ENCODE assay signal across 8 mouse cellular contexts in the genomic region with DNA sequence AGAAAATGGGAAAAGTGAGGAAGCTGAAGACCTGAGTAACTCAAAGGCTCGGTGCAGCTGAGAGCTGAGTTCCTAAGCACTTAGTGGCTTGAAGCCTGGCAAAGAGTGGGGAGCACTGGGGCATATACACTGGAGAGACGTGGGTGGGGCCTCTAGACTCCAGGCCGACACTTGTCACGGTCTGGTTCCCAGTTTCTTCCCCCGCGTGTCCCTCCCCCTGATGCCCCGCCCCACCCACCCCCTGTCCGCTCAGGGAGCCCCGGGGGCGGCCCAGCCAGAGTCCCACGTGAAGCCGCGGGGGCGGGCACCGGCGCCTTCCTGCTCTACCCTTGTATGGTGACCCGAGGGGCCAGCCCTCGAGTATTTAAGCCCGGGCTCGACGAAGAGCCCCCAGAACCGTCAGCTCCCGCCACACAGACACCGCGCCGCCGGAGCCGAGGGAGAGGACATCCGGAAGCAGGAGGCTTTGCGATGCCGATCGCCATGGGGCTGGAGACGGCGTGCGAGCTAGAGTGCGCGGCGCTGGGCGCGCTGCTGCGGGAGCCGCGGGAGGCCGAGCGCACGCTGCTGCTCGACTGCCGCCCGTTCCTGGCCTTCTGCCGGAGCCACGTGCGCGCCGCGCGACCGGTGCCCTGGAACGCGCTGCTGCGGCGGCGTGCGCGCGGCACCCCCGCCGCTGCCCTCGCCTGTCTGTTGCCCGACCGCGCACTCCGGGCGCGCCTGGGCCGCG. TPM values are rescaled to one million over a fixed set of nuclear protein-coding genes. Genes with fewer than 3 reads are reported as not detected.
A peak's percentile ranks its signal among the peaks of the same experiment; 100 is the strongest.
DNase-seq lines count a peak whose midpoint lies in the region; ATAC-seq and TF ChIP-seq lines count a peak whose summit lies in the region.

Gene Dusp2, plus strand, starts transcription at position 393 of the 730 bp plus-strand sequence.

- H3K27ac ChIP-seq in brown adipose tissue, adult 24 weeks (replicated peaks; ENCODE audit: low read depth, low read length): no peak within 1 kb of the TSS
- H3K27ac ChIP-seq in forebrain, embryonic 13.5 days: no peak within 1 kb of the TSS
- H3K27ac ChIP-seq in liver, postnatal 0 days (ENCODE audit: low read depth): peak within 1 kb of the TSS; percentile 67
- no peak within 1 kb of the TSS for H3K27ac ChIP-seq in neural tube, embryonic 12.5 days
- no peak within 1 kb of the TSS; the same call in 1 of the 2 replicates for H3K27ac ChIP-seq in stomach, embryonic 16.5 days (ENCODE audit: low read length)

- H3K36me3 ChIP-seq in forebrain, embryonic 13.5 days (ENCODE audit: poor library complexity, severe bottlenecking): no peaks in the 10 kb centered on the region
- H3K36me3 ChIP-seq in liver, postnatal 0 days (replicated peaks; ENCODE audit: insufficient read depth, low read length): no peaks in the 10 kb centered on the region; the same call in 1 of the 2 replicates
- H3K36me3 ChIP-seq in neural tube, embryonic 12.5 days: no peaks in the 10 kb centered on the region
- no peaks in the 10 kb centered on the region for H3K36me3 ChIP-seq in stomach, embryonic 16.5 days (ENCODE audit: control insufficient read depth, insufficient read depth, low read length)

- peak; percentile 54 for ATAC-seq in CD4-positive, CD25-positive, alpha-beta regulatory T cell, adult 4 months
- ATAC-seq in forebrain, embryonic 13.5 days: peak; percentile 81
- peak; percentile 82 for ATAC-seq in liver, postnatal 0 days
- ATAC-seq in neural tube, embryonic 12.5 days (ENCODE audit: low FRiP score, low read depth): peak; percentile 65
- ATAC-seq in stomach, embryonic 16.5 days (ENCODE audit: insufficient read depth, low FRiP score): peak; percentile 84

- no peak for TF ChIP-seq EP300 in liver, postnatal 0 days (IDR thresholded peaks at IDR 0.05; ENCODE audit: low read depth)

- TF ChIP-seq CTCF in liver, postnatal 0 days (IDR thresholded peaks at IDR 0.05; ENCODE audit: low read depth): no peak

- H3K9me3 ChIP-seq in forebrain, embryonic 13.5 days (replicated peaks): no peaks in the 10 kb centered on the region
- no peaks in the 10 kb centered on the region for H3K9me3 ChIP-seq in liver, postnatal 0 days (ENCODE audit: low read length)
- no peaks in the 10 kb centered on the region for H3K9me3 ChIP-seq in neural tube, embryonic 12.5 days
- no peaks in the 10 kb centered on the region for H3K9me3 ChIP-seq in stomach, embryonic 16.5 days (replicated peaks; ENCODE audit: control insufficient read depth, low read length)

- peak; percentile 83 to 84 for DNase-seq in heart, postnatal 10 days
- DNase-seq in kidney, postnatal 4 days: peak; percentile 86 to 93
- DNase-seq in liver, postnatal 0 days: peak; percentile 89

- H3K27me3 ChIP-seq in forebrain, embryonic 13.5 days: peaks cover 63% of the 10 kb centered on the region
- peaks cover 12% of the 10 kb centered on the region for H3K27me3 ChIP-seq in liver, postnatal 0 days (ENCODE audit: insufficient read depth, low read length)
- H3K27me3 ChIP-seq in neural tube, embryonic 12.5 days (replicated peaks): peaks cover 42% of the 10 kb centered on the region
- peaks cover 20% of the 10 kb centered on the region for H3K27me3 ChIP-seq in stomach, embryonic 16.5 days (ENCODE audit: control insufficient read depth, insufficient read depth, low read length)

- under 1% methylated on average over 68 of the region's 76 CpGs for WGBS in forebrain, embryonic 13.5 days
- 4% methylated on average over 61 of the region's 76 CpGs for WGBS in liver, postnatal 0 days (ENCODE audit: insufficient replicate concordance)
- 1% methylated on average over 76 of the region's 76 CpGs for WGBS in neural tube, embryonic 12.5 days
- WGBS in stomach, embryonic 16.5 days: 1% methylated on average over 70 of the region's 76 CpGs

- peak within 1 kb of the TSS; percentile 71 for H3K4me3 ChIP-seq in brown adipose tissue, adult 24 weeks (ENCODE audit: insufficient read depth, low read depth, low read length)
- peak within 1 kb of the TSS; percentile 51 for H3K4me3 ChIP-seq in forebrain, embryonic 13.5 days
- H3K4me3 ChIP-seq in liver, postnatal 0 days (ENCODE audit: low read depth, low read length): peak within 1 kb of the TSS; percentile 61
- H3K4me3 ChIP-seq in neural tube, embryonic 12.5 days: peak within 1 kb of the TSS; percentile 48
- H3K4me3 ChIP-seq in stomach, embryonic 16.5 days (replicated peaks; ENCODE audit: low read length): peak within 1 kb of the TSS; percentile 58

- peak within 1 kb of the TSS; percentile 63 for H3K9ac ChIP-seq in forebrain, embryonic 13.5 days
- H3K9ac ChIP-seq in liver, postnatal 0 days (replicated peaks): peak within 1 kb of the TSS; percentile 63
- H3K9ac ChIP-seq in neural tube, embryonic 12.5 days: peak within 1 kb of the TSS; percentile 57
- peak within 1 kb of the TSS; percentile 70 for H3K9ac ChIP-seq in stomach, embryonic 16.5 days (ENCODE audit: low read length)

- no peaks in the 10 kb centered on the region for H3K4me1 ChIP-seq in brown adipose tissue, adult 24 weeks (ENCODE audit: control insufficient read depth, insufficient read depth, insufficient read length, low read length)
- H3K4me1 ChIP-seq in forebrain, embryonic 13.5 days: peaks cover 11% of the 10 kb centered on the region; the same call in 1 of the 2 replicates
- peaks cover 20% of the 10 kb centered on the region for H3K4me1 ChIP-seq in liver, postnatal 0 days (ENCODE audit: insufficient read depth)
- H3K4me1 ChIP-seq in neural tube, embryonic 12.5 days: peaks cover 12% of the 10 kb centered on the region
- peaks cover 4% of the 10 kb centered on the region; the same call in 1 of the 2 replicates for H3K4me1 ChIP-seq in stomach, embryonic 16.5 days (ENCODE audit: control insufficient read depth, insufficient read depth, low read length)

- peak within 1 kb of the TSS; percentile 86 for H3K4me2 ChIP-seq in forebrain, embryonic 13.5 days
- peak within 1 kb of the TSS; percentile 89 for H3K4me2 ChIP-seq in liver, postnatal 0 days (ENCODE audit: low read depth, low read length)
- H3K4me2 ChIP-seq in neural tube, embryonic 12.5 days (replicated peaks): peak within 1 kb of the TSS; percentile 90
- H3K4me2 ChIP-seq in stomach, embryonic 16.5 days (ENCODE audit: low read depth, low read length): peak within 1 kb of the TSS; percentile 93

- intact Hi-C loops in heart, postnatal 10 days (cut with DNase I): loop anchor here (5.0 kb wide), 1 partner anchor 64 kb away; the partner anchor contains the start of gene Stard7

RNA-seq across cellular contexts. Expression of gene Dusp2, which starts in this region (rescaled TPM):
- 10 to 100 TPM; 20.1 to 45.4 TPM for polyA plus RNA-seq in CD4-positive, CD25-positive, alpha-beta regulatory T cell, adult 4 months (2017; shearing (Covaris generic))
- polyA plus RNA-seq in brown adipose tissue, adult 24 weeks (2012; ENCODE audit: insufficient read depth, insufficient read length, missing spikeins): 0.63 TPM in 1 of 2 replicates, not detected in the other
- 3.1 and 3.6 TPM in 2 replicates for polyA plus RNA-seq in forebrain, embryonic 13.5 days (2015; fragmentation: Nextera tagmentation; extraction: Ambion mirVana)
- 1 to 10 TPM; 1.2 to 1.8 TPM for total RNA-seq in heart, postnatal 10 days (2021)
- 5.6 and 5.9 TPM in 2 replicates for polyA plus RNA-seq in liver, postnatal 0 days (2015; fragmentation: Nextera tagmentation; extraction: Ambion mirVana)
- 9.7 TPM in 2 replicates for polyA plus RNA-seq in neural tube, embryonic 12.5 days (2016; fragmentation: Nextera tagmentation; extraction: Ambion mirVana)
- 2.5 and 2.9 TPM in 2 replicates for polyA plus RNA-seq in stomach, embryonic 16.5 days (2015; fragmentation: Nextera tagmentation; extraction: Ambion mirVana)
